8 mouse cellular contexts compared by ENCODE assay signal in genomic region chr16:37384821-37385344, GRCm38 (mm10). TPM values are rescaled to one million over a fixed set of nuclear protein-coding genes. Genes with fewer than 3 reads are reported as not detected.
DNase-seq lines count a peak whose midpoint lies in the region; ATAC-seq and TF ChIP-seq lines count a peak whose summit lies in the region.

Stxbp5l (minus strand) TSS chr16:37384962.

- peak; percentile 22 for DNase-seq in Patski (ENCODE audit: low read depth, low spot score)
- peak; percentile 99 to 100 for DNase-seq in cerebellum, postnatal 14 days
- peak; percentile 93 to 95 for DNase-seq in frontal cortex, postnatal 36 days (ENCODE audit: low spot score in 2 of 2)
- DNase-seq in layer of hippocampus, postnatal 14 days (ENCODE audit: low spot score in 2 of 2), result peak; percentile 93 to 96
- DNase-seq in lung, postnatal 0 days (ENCODE audit: low spot score), result peak; percentile 86
- DNase-seq in retina, postnatal 1 day, result peak; percentile 96
- peak; percentile 67 for DNase-seq in thymus, postnatal 4 days

- WGBS in hindbrain, embryonic 13.5 days, result under 1% methylated on average over 27 of the region's 33 CpGs
- WGBS in lung, postnatal 0 days, result 2% methylated on average over 24 of the region's 33 CpGs

- peak within 1 kb of the TSS; percentile 77 for H3K4me3 ChIP-seq in hindbrain, embryonic 13.5 days
- H3K4me3 ChIP-seq in lung, postnatal 0 days (ENCODE audit: low read depth, low read length), result peak within 1 kb of the TSS; percentile 34

- no peaks in the 10 kb centered on the region for H3K9me3 ChIP-seq in hindbrain, embryonic 13.5 days
- no peaks in the 10 kb centered on the region for H3K9me3 ChIP-seq in lung, postnatal 0 days (ENCODE audit: low read length)

- peak; percentile 89 for ATAC-seq in Patski
- peak; percentile 98 for ATAC-seq in hindbrain, embryonic 13.5 days (ENCODE audit: low FRiP score)
- ATAC-seq in lung, postnatal 0 days, result peak; percentile 98

- H3K4me1 ChIP-seq in hindbrain, embryonic 13.5 days (replicated peaks), result peaks cover 11% of the 10 kb centered on the region
- peaks cover 4% of the 10 kb centered on the region; the same call in 1 of the 2 replicates for H3K4me1 ChIP-seq in lung, postnatal 0 days (ENCODE audit: insufficient read depth, low read depth, low read length)

- CTCF ChIA-PET in Patski (lab: Charles Lee), result no interaction called here

- POLR2A ChIA-PET in Patski (lab: Charles Lee), result no interaction called here

- in situ Hi-C loops in Patski (cut with MboI; ENCODE audit: low pct_unique_long_range_greater_than_20kb), result no loop called here

- TF ChIP-seq EP300 in lung, postnatal 0 days (IDR thresholded peaks at IDR 0.05), result no peak

- peak within 1 kb of the TSS; percentile 80 for H3K9ac ChIP-seq in hindbrain, embryonic 13.5 days
- no peak within 1 kb of the TSS for H3K9ac ChIP-seq in lung, postnatal 0 days (replicated peaks; ENCODE audit: low read depth)

- H3K27ac ChIP-seq in hindbrain, embryonic 13.5 days, result peak within 1 kb of the TSS; percentile 69
- H3K27ac ChIP-seq in lung, postnatal 0 days (ENCODE audit: low read length), result no peak within 1 kb of the TSS

- no peak for TF ChIP-seq CTCF in Patski (IDR thresholded peaks at IDR 0.05)
- TF ChIP-seq CTCF in lung, postnatal 0 days (IDR thresholded peaks at IDR 0.05), result no peak

- H3K27me3 ChIP-seq in Patski, result peaks cover 41% of the 10 kb centered on the region
- 0 out of 2 replicates have a peak, but pooled peaks cover 4% of the 10 kb centered on the region for H3K27me3 ChIP-seq in hindbrain, embryonic 13.5 days
- H3K27me3 ChIP-seq in lung, postnatal 0 days (replicated peaks; ENCODE audit: insufficient read depth, low read length), result no peaks in the 10 kb centered on the region; the same call in 1 of the 2 replicates

- no peaks in the 10 kb centered on the region for H3K36me3 ChIP-seq in hindbrain, embryonic 13.5 days
- no peaks in the 10 kb centered on the region for H3K36me3 ChIP-seq in lung, postnatal 0 days (ENCODE audit: insufficient read depth, low read length)

- peak within 1 kb of the TSS; percentile 77 for H3K4me2 ChIP-seq in hindbrain, embryonic 13.5 days
- peak within 1 kb of the TSS; percentile 76 for H3K4me2 ChIP-seq in lung, postnatal 0 days (replicated peaks; ENCODE audit: low read depth, low read length)

RNA-seq across cellular contexts. Expression of gene Stxbp5l, which starts in this region (rescaled TPM):
- polyA plus RNA-seq in Patski (2021), result 0.12 TPM
- polyA plus RNA-seq in hindbrain, embryonic 13.5 days (2015; fragmentation: Nextera tagmentation; extraction: Ambion mirVana), result 12.7 and 14.2 TPM in 2 replicates
- 100 to 1,000 TPM; 119 to 130 TPM for total RNA-seq in layer of hippocampus, postnatal 14 days (2021)
- 0.04 TPM in 1 of 2 replicates, not detected in the other for polyA plus RNA-seq in lung, postnatal 0 days (2015; fragmentation: Nextera tagmentation; extraction: Ambion mirVana)

Comparison
In these comparisons a context has a peak if more than half of its experiments do, and no peak if none do; other contexts are left out.
1. RNA of gene Stxbp5l (polyA plus RNA-seq): 12.7 to 14.2 TPM in hindbrain, embryonic 13.5 days; 0.12 TPM in Patski (single experiment) and 0.04 TPM in lung, postnatal 0 days; every median in the first group is over 10 times any median in the second.
2. Peak in DNase-seq and ATAC-seq in Patski; RNA of the gene not detected or under 1 TPM.
3. Peak in DNase-seq, ATAC-seq, H3K4me3 ChIP-seq and H3K4me2 ChIP-seq in lung, postnatal 0 days; RNA of the gene not detected or under 1 TPM.
4. DNase-seq: peak in every context shown above with its lines; median percentile 100 in cerebellum, postnatal 14 days; 96 in retina, postnatal 1 day; 94 in layer of hippocampus, postnatal 14 days; 94 in frontal cortex, postnatal 36 days; 86 in lung, postnatal 0 days; 67 in thymus, postnatal 4 days; 22 in Patski.
5. Peak in every context shown above with its lines, with median percentiles within 50 percentile points of each other: ATAC-seq.